Mouse (Mus musculus): ENCODE data around the gene Man1b1. TPM values are rescaled to one million over a fixed set of nuclear protein-coding genes. Genes with fewer than 3 reads are reported as not detected.

The Man1b1 gene
- polyA plus RNA-seq, 2 experiments, result 35.3 to 70.2 TPM

DNA sequence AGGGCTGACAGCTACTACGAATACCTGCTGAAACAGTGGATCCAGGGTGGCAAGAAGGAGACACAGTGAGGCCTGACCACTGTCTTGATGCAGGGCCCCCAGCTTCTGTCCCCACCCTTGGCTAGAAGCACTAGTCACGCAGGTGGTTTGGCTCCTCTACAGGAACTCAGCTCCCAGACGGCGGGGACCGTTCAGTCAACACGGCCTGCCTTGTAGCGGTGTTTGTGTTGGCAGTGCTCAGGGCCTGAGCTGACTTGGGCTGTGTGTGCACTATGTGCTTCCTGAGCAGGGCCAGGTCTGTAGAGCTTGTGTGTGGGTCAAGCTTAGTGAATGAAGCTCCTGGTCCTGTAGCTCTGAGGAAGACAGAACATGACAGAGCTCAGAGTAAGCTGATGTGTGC is 16.0 kb downstream of the Man1b1 start:
- H3K9me3 ChIP-seq (ENCODE audit: control insufficient read depth, low read length), result no peaks in the 10 kb centered on the region
- no peak for TF ChIP-seq POLR2A (IDR thresholded peaks at IDR 0.05; ENCODE audit: borderline replicate concordance, extremely low read depth, insufficient read depth, insufficient read length)
- no peaks in the 10 kb centered on the region for H3K4me1 ChIP-seq (ENCODE audit: control insufficient read depth, insufficient read depth, low read length)
- WGBS, result 88% methylated on average over 7 of the region's 7 CpGs
- DNase-seq (ENCODE audit: low spot score) (no peak), ATAC-seq (ENCODE audit: low FRiP score, low read depth) (no peak)
- H3K4me2 ChIP-seq (replicated peaks; ENCODE audit: low read depth, low read length, severe bottlenecking), result no peak overlapping the region
- no peak overlapping the region for H3K27ac ChIP-seq (replicated peaks; ENCODE audit: low read depth, low read length)
- H3K36me3 ChIP-seq (ENCODE audit: control insufficient read depth, insufficient read depth, low read length), result peaks cover 94% of the 10 kb centered on the region
- H3K27me3 ChIP-seq (ENCODE audit: control insufficient read depth, insufficient read depth, low read length), result no peaks in the 10 kb centered on the region
- no peak overlapping the region for H3K9ac ChIP-seq (ENCODE audit: low read depth, low read length, severe bottlenecking)
- no peak overlapping the region for H3K4me3 ChIP-seq (replicated peaks; ENCODE audit: low read length)

DNA sequence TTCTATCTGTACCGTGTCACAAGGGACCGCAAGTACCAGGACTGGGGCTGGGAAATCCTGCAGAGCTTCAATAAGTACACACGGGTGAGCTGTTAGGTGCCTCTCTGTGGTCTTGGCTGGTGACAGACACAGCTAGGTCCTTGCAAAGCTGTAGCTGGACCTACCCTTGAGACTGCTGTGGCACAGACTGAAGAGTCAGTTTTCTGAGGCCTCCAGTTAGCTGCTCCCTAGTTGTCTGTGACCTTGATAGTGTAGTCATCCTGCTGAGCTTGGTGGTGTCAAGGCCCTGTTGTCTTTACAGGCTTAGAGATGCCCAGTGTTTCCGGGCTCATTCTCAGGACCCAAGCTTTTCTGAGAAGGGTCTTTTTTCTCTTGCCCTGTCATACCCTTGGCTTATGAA is 17.4 kb downstream of the Man1b1 start:
- peaks cover 91% of the 10 kb centered on the region for H3K36me3 ChIP-seq (ENCODE audit: control insufficient read depth, insufficient read depth, low read length)
- WGBS, result 98% methylated on average over 4 of the region's 4 CpGs
- H3K9ac ChIP-seq (ENCODE audit: low read depth, low read length, severe bottlenecking), result no peak overlapping the region

DNA sequence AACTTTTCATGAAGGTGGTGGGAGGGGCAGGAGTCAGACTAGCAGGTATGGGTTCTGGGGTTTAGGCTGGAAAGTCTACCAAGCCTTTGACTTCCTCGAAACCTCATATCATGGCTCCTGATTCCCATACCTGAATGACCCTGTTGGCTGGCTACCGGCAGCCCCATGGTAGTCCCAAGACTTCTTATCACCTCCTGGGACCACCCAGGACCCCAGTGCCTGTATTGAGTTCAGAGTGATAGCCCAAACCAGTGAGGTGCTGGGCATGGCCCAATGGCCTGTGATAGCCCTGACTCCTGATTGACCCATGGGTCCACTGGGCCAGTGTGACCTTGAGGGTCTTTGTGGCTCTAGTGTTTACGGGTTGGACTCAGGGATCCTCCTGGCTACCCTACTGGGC is 18.6 kb downstream of the Man1b1 start:
- DNase-seq (ENCODE audit: low spot score), result no peak
- WGBS, result 89% methylated on average over 3 of the region's 3 CpGs
- peaks cover 6% of the 10 kb centered on the region for H3K4me1 ChIP-seq (ENCODE audit: control insufficient read depth, insufficient read depth, low read length)
- H3K36me3 ChIP-seq (ENCODE audit: control insufficient read depth, insufficient read depth, low read length), result peaks cover 79% of the 10 kb centered on the region
- no peak for TF ChIP-seq POLR2A (IDR thresholded peaks at IDR 0.05; ENCODE audit: borderline replicate concordance, extremely low read depth, insufficient read depth, insufficient read length)
- H3K4me3 ChIP-seq (replicated peaks; ENCODE audit: low read length), result no peak overlapping the region
- H3K9ac ChIP-seq (ENCODE audit: low read depth, low read length, severe bottlenecking), result no peak overlapping the region
- ATAC-seq (ENCODE audit: low FRiP score, low read depth), result no peak
- no peak overlapping the region for H3K27ac ChIP-seq (replicated peaks; ENCODE audit: low read depth, low read length)
- no peaks in the 10 kb centered on the region for H3K9me3 ChIP-seq (ENCODE audit: control insufficient read depth, low read length)
- no peaks in the 10 kb centered on the region for H3K27me3 ChIP-seq (ENCODE audit: control insufficient read depth, insufficient read depth, low read length)
- no peak overlapping the region for H3K4me2 ChIP-seq (replicated peaks; ENCODE audit: low read depth, low read length, severe bottlenecking)

More for the DNA sequence above, 17.4 kb downstream of the Man1b1 start:
- TF ChIP-seq POLR2A (IDR thresholded peaks at IDR 0.05; ENCODE audit: borderline replicate concordance, extremely low read depth, insufficient read depth, insufficient read length), result no peak
- Histone ChIP-seq H3K27me3 (ENCODE audit: control insufficient read depth, insufficient read depth, low read length) (no peaks in the 10 kb centered on the region), H3K4me2 (replicated peaks; ENCODE audit: low read depth, low read length, severe bottlenecking) (no peak overlapping the region), H3K27ac (replicated peaks; ENCODE audit: low read depth, low read length) (no peak overlapping the region), H3K4me3 (replicated peaks; ENCODE audit: low read length) (no peak overlapping the region), H3K4me1 (ENCODE audit: control insufficient read depth, insufficient read depth, low read length) (no peaks in the 10 kb centered on the region), H3K9me3 (ENCODE audit: control insufficient read depth, low read length) (no peaks in the 10 kb centered on the region)
- DNase-seq (ENCODE audit: low spot score), result no peak
- ATAC-seq (ENCODE audit: low FRiP score, low read depth), result no peak

DNA sequence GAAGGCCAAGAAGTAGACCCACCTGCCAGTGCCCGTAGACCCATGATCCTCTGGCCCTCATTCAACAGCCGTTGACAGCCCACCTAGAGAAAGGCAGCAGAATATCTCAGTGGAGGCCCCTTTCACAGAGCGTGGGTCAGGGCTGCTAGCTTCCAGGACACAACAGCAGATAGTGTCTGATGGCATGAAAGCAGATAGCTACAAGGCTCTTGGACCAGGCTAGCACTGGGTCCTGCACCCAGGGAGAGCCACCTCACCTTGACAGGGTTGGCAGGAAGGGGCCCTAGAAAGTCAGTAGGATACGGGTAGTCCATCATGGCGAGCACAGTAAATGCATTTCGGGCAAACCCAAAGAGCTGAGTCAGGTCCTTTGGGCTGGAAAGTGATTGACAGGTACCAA is 22.1 kb downstream of the Man1b1 start:
- no peak overlapping the region for H3K27ac ChIP-seq (replicated peaks; ENCODE audit: low read depth, low read length)
- no peaks in the 10 kb centered on the region for H3K9me3 ChIP-seq (ENCODE audit: control insufficient read depth, low read length)
- ATAC-seq (ENCODE audit: low FRiP score, low read depth) (no peak), DNase-seq (ENCODE audit: low spot score) (no peak)
- no peak overlapping the region for H3K9ac ChIP-seq (ENCODE audit: low read depth, low read length, severe bottlenecking)
- peaks cover 15% of the 10 kb centered on the region for H3K4me1 ChIP-seq (ENCODE audit: control insufficient read depth, insufficient read depth, low read length)
- no peak overlapping the region for H3K4me3 ChIP-seq (replicated peaks; ENCODE audit: low read length)
- WGBS, result 89% methylated on average over 6 of the region's 6 CpGs
- H3K27me3 ChIP-seq (ENCODE audit: control insufficient read depth, insufficient read depth, low read length), result no peaks in the 10 kb centered on the region
- no peak overlapping the region for H3K4me2 ChIP-seq (replicated peaks; ENCODE audit: low read depth, low read length, severe bottlenecking)
- H3K36me3 ChIP-seq (ENCODE audit: control insufficient read depth, insufficient read depth, low read length), result peaks cover 46% of the 10 kb centered on the region
- TF ChIP-seq POLR2A (IDR thresholded peaks at IDR 0.05; ENCODE audit: borderline replicate concordance, extremely low read depth, insufficient read depth, insufficient read length), result no peak

DNA sequence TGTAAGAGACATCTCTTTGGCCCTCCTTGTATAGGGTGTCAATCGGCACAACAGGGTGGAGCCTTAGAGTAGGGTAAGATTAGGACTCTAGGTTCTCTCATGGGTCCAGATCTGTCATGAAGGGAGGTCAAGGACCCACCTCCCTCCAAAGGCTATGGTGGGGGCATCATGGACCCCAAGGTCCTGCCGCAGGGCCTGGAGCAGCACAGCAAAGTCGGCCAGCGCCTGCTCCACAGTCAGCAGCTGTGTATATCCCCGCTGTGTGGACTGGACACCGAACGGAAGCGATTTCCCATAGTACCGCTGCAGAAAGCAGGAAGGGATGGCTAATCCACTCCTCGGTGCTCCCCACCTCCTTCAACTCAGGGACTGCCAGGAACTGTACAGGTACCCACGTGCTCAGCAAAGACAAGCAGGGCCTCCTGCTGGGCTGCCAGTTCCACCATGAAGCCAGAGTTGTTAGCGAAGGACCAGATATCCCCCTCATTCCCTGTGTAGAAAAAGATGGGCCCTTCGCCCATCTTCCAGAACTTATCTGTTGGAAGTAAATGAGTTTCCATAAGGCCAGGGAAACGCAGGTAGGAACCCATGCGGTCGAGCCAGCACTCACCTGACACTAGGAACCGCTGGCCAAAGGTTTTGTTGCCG is 23.4 kb downstream of the Man1b1 start:
- no peak for TF ChIP-seq POLR2A (IDR thresholded peaks at IDR 0.05; ENCODE audit: borderline replicate concordance, extremely low read depth, insufficient read depth, insufficient read length)
- Histone ChIP-seq H3K9ac (ENCODE audit: low read depth, low read length, severe bottlenecking) (peak overlapping the region; percentile 58), H3K9me3 (ENCODE audit: control insufficient read depth, low read length) (no peaks in the 10 kb centered on the region), H3K4me1 (ENCODE audit: control insufficient read depth, insufficient read depth, low read length) (peaks cover 15% of the 10 kb centered on the region), H3K4me2 (replicated peaks; ENCODE audit: low read depth, low read length, severe bottlenecking) (peak overlapping the region; percentile 94), H3K36me3 (ENCODE audit: control insufficient read depth, insufficient read depth, low read length) (peaks cover 33% of the 10 kb centered on the region), H3K4me3 (replicated peaks; ENCODE audit: low read length) (peak overlapping the region; percentile 52), H3K27ac (replicated peaks; ENCODE audit: low read depth, low read length) (no peak overlapping the region), H3K27me3 (ENCODE audit: control insufficient read depth, insufficient read depth, low read length) (no peaks in the 10 kb centered on the region)
- WGBS, result 41% methylated on average over 18 of the region's 18 CpGs
- no peak for ATAC-seq (ENCODE audit: low FRiP score, low read depth)
- no peak for DNase-seq (ENCODE audit: low spot score)
